Mouse (Mus musculus): Measurements from ENCODE around the gene Sema4b. TPM values are rescaled to one million over a fixed set of nuclear protein-coding genes. Genes with fewer than 3 reads are reported as not detected.

Sema4b gene
- polyA plus RNA-seq, 2 experiments, result 6.1 to 8.5 TPM

DNA sequence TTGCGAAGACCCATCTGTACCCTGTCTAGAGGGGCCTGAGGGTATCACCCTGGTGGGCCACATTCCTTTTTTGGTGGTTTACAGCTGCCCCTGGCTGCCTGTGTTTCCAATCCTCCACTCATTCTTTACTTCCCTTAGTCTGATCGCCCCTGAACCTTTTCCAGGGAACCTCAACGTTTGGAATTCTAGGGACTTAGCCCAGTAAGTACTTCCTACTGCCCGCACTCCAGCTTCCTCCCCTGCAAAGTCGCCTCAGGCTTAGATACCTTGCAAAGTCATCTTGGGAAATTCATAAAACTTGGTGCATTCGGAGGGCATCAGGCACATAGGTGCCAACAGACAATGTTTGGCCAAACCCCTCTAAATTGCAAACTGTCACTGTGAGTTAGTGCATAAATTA lies 12.6 kb downstream of the Sema4b start:
- TF ChIP-seq CTCF (IDR thresholded peaks at IDR 0.05; ENCODE audit: low read depth) (no peak), EP300 (IDR thresholded peaks at IDR 0.05; ENCODE audit: low read depth) (no peak)
- DNase-seq (ENCODE audit: low read depth in 3 of 3, low spot score in 3 of 3) (no peak), ATAC-seq (ENCODE audit: insufficient read depth) (no peak)
- no peaks in the 10 kb centered on the region for H3K27me3 ChIP-seq (ENCODE audit: control insufficient read depth, insufficient read depth, low read length)
- no peaks in the 10 kb centered on the region for H3K9me3 ChIP-seq (ENCODE audit: control insufficient read depth, low read length)
- H3K36me3 ChIP-seq (replicated peaks; ENCODE audit: control insufficient read depth, insufficient read depth, low read depth), result peaks cover 10% of the 10 kb centered on the region
- peak overlapping the region; percentile 83 for H3K27ac ChIP-seq
- H3K9ac ChIP-seq (replicated peaks), result peak overlapping the region; percentile 95
- peak overlapping the region; percentile 87 for H3K4me2 ChIP-seq (ENCODE audit: low read depth)
- 17% methylated on average over 6 of the region's 6 CpGs for WGBS (ENCODE audit: insufficient replicate concordance)
- peak overlapping the region; percentile 77 to 86 for H3K4me3 ChIP-seq (ENCODE audit: insufficient read depth in 1 of 2, low read depth in 2 of 2, low read length in 2 of 2)
- H3K4me1 ChIP-seq (replicated peaks; ENCODE audit: control insufficient read depth in 2 of 2, insufficient read depth in 2 of 2, low read length in 1 of 2), result peaks cover 76 to 80% of the 10 kb centered on the region in 2 experiments

DNA sequence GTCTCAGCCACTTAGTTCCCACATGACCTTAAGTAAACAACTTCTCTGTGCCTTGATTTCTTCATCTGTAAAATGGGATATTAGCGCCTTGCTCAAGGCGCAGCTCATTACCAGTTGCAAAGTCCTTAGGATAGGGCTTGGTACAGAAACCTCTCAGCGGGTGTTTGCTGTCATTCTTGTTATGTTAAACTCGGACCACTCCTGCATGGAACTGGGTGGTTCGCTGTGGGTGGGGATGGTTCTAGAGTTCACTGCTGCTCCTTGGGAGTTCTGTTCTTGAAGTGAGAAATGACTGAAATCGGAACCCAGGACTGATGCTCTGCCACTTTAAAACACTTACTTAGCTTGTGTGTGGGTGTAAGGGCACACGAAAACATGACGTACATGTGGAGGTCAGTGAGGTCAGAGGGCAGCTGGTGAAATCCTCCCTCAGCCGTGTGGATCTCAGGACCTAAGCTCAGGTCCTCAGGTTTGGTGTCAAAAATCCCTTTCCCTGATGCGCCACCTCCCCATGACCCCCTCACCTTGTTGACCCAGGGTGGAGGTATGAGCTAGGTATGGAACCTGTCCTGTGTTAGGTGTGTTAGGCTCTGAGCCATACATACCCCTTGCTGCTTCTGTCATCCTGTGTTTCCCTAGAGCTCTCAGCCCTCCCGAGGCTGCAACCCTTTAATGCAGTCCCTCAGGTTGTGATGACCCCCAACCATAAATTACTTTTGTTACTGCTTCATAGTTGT lies 13.4 kb downstream of the Sema4b start:
- peak overlapping the region; percentile 83 for H3K27ac ChIP-seq
- H3K9ac ChIP-seq (replicated peaks), result peak overlapping the region; percentile 95
- H3K4me3 ChIP-seq (ENCODE audit: insufficient read depth in 1 of 2, low read depth in 2 of 2, low read length in 2 of 2), result peak overlapping the region; percentile 77 to 86
- WGBS (ENCODE audit: insufficient replicate concordance), result 68% methylated on average over 11 of the region's 11 CpGs
- H3K27me3 ChIP-seq (ENCODE audit: control insufficient read depth, insufficient read depth, low read length), result no peaks in the 10 kb centered on the region
- DNase-seq (ENCODE audit: low read depth in 3 of 3, low spot score in 3 of 3) (no peak), ATAC-seq (ENCODE audit: insufficient read depth) (no peak)
- TF ChIP-seq EP300 (IDR thresholded peaks at IDR 0.05; ENCODE audit: low read depth), result no peak
- no peak for TF ChIP-seq CTCF (IDR thresholded peaks at IDR 0.05; ENCODE audit: low read depth)
- peaks cover 77 to 80% of the 10 kb centered on the region in 2 experiments for H3K4me1 ChIP-seq (replicated peaks; ENCODE audit: control insufficient read depth in 2 of 2, insufficient read depth in 2 of 2, low read length in 1 of 2)
- peaks cover 13% of the 10 kb centered on the region for H3K36me3 ChIP-seq (replicated peaks; ENCODE audit: control insufficient read depth, insufficient read depth, low read depth)
- H3K9me3 ChIP-seq (ENCODE audit: control insufficient read depth, low read length), result no peaks in the 10 kb centered on the region
- H3K4me2 ChIP-seq (ENCODE audit: low read depth), result peak overlapping the region; percentile 87

DNA sequence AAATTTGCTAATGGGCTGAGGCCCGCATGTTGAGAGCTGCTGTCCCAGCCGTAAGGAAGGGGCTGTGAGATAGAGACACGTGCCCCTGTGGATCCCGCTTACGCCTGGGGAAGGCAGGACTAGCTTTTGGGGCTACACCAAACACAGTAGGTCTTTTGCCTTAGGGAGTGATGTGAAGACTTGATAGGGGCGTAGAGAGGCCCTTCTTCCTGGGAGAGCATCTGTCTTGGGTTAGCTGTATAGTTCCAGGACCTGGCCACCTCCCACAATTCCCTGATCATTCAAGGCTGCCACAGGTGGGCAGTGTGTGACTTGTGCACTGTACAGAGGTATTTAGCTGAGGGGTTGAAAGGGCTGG lies 13.9 kb downstream of the Sema4b start:
- Histone ChIP-seq H3K4me2 (ENCODE audit: low read depth) (peak overlapping the region; percentile 87), H3K27me3 (ENCODE audit: control insufficient read depth, insufficient read depth, low read length) (no peaks in the 10 kb centered on the region), H3K4me1 (replicated peaks; ENCODE audit: control insufficient read depth in 2 of 2, insufficient read depth in 2 of 2, low read length in 1 of 2) (peaks cover 77 to 80% of the 10 kb centered on the region in 2 experiments), H3K9ac (replicated peaks) (peak overlapping the region; percentile 95), H3K9me3 (ENCODE audit: control insufficient read depth, low read length) (no peaks in the 10 kb centered on the region), H3K27ac (peak overlapping the region; percentile 83), H3K4me3 (ENCODE audit: insufficient read depth in 1 of 2, low read depth in 2 of 2, low read length in 2 of 2) (peak overlapping the region; percentile 77 to 86), H3K36me3 (replicated peaks; ENCODE audit: control insufficient read depth, insufficient read depth, low read depth) (peaks cover 13% of the 10 kb centered on the region)
- WGBS (ENCODE audit: insufficient replicate concordance), result 69% methylated on average over 6 of the region's 6 CpGs
- no peak for ATAC-seq (ENCODE audit: insufficient read depth)
- peak; percentile 24 for TF ChIP-seq CTCF (IDR thresholded peaks at IDR 0.05; ENCODE audit: low read depth)
- TF ChIP-seq EP300 (IDR thresholded peaks at IDR 0.05; ENCODE audit: low read depth), result no peak
- DNase-seq (ENCODE audit: low read depth in 3 of 3, low spot score in 3 of 3), result no peak

DNA sequence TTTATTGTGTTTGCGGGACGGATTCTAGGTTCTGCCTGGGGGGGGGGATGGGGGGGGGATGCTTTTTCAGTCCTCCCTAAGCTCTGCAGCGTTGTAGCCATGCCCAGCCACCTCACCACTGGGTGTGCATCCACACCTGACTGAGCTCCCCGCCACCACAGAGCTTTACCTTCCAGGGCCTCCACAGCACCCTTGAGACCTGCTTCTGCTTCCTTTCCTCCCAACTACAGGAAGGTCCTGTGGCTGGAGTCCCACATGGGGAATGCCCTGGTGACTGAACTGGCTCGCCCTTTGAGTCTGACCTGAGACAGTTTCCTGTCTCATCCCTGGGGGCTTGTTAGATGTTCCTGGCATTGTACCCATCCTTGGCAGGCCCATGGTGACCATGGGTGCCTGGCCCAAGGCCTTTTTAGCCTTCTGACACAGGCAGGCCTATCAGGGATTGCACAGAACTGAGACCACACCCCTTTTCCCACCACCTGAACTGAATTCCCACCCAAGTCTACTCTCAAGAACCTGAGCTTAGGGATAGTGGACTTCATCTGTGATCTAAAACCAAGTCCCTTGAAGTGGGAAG lies 14.4 kb downstream of the Sema4b start:
- Histone ChIP-seq H3K4me1 (replicated peaks; ENCODE audit: control insufficient read depth in 2 of 2, insufficient read depth in 2 of 2, low read length in 1 of 2) (peaks cover 77 to 82% of the 10 kb centered on the region in 2 experiments), H3K27me3 (ENCODE audit: control insufficient read depth, insufficient read depth, low read length) (no peaks in the 10 kb centered on the region), H3K36me3 (replicated peaks; ENCODE audit: control insufficient read depth, insufficient read depth, low read depth) (peaks cover 13% of the 10 kb centered on the region), H3K4me2 (ENCODE audit: low read depth) (peak overlapping the region; percentile 87), H3K9ac (replicated peaks) (peak overlapping the region; percentile 95), H3K9me3 (ENCODE audit: control insufficient read depth, low read length) (no peaks in the 10 kb centered on the region), H3K27ac (peak overlapping the region; percentile 83), H3K4me3 (ENCODE audit: insufficient read depth in 1 of 2, low read depth in 2 of 2, low read length in 2 of 2) (peak overlapping the region; percentile 11 to 77; a peak in 3 of 4 replicates)
- ATAC-seq (ENCODE audit: insufficient read depth) (no peak), DNase-seq (ENCODE audit: low read depth in 3 of 3, low spot score in 3 of 3) (no peak)
- TF ChIP-seq EP300 (IDR thresholded peaks at IDR 0.05; ENCODE audit: low read depth) (no peak), CTCF (IDR thresholded peaks at IDR 0.05; ENCODE audit: low read depth) (no peak)
- WGBS (ENCODE audit: insufficient replicate concordance), result 80% methylated on average over 5 of the region's 5 CpGs

DNA sequence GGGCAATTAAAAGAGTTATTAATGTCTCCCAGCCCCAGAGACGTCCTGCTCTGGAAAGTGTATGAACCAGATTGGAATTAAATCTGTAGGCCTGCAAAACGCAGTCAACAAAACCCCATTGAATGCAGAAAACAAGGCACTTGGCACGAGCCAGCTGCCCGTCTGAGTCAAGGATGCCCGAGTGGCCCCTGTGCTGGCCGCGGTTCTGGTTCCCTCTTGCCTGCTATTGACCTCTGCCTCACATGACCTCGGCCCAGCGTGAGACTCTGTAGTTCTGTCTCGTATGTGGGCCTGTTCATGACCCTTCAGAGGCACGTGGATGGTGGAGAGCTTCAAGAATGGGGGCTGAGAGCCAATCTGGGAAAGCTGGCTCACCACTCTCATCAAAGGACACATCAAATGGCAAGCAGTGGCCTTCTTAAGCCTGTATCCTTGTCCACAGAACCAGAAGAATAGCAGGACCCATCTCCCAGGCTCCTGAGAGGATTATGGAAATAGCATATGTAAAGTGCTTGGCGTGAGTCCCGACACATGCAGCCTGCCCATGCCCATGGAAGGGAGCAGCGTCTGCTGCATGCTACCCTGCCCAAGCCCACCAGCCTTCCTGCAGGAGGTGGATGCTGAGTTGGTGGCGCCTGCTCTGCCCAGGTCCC lies 15.4 kb downstream of the Sema4b start:
- H3K4me1 ChIP-seq (replicated peaks; ENCODE audit: control insufficient read depth in 2 of 2, insufficient read depth in 2 of 2, low read length in 1 of 2), result peaks cover 78 to 85% of the 10 kb centered on the region in 2 experiments
- H3K9ac ChIP-seq (replicated peaks), result no peak overlapping the region; the same call in 1 of the 2 replicates
- peaks cover 13% of the 10 kb centered on the region for H3K36me3 ChIP-seq (replicated peaks; ENCODE audit: control insufficient read depth, insufficient read depth, low read depth)
- H3K27me3 ChIP-seq (ENCODE audit: control insufficient read depth, insufficient read depth, low read length), result no peaks in the 10 kb centered on the region
- H3K4me2 ChIP-seq (ENCODE audit: low read depth), result peak overlapping the region; percentile 87
- no peak for ATAC-seq (ENCODE audit: insufficient read depth)
- no peaks in the 10 kb centered on the region for H3K9me3 ChIP-seq (ENCODE audit: control insufficient read depth, low read length)
- peak overlapping the region; percentile 9; the same call in 1 of the 2 replicates for H3K27ac ChIP-seq
- no peak for TF ChIP-seq EP300 (IDR thresholded peaks at IDR 0.05; ENCODE audit: low read depth)
- no peak for TF ChIP-seq CTCF (IDR thresholded peaks at IDR 0.05; ENCODE audit: low read depth)
- no peak overlapping the region for H3K4me3 ChIP-seq (ENCODE audit: insufficient read depth in 1 of 2, low read depth in 2 of 2, low read length in 2 of 2)
- 86% methylated on average over 15 of the region's 15 CpGs for WGBS (ENCODE audit: insufficient replicate concordance)
- DNase-seq (ENCODE audit: low read depth in 3 of 3, low spot score in 3 of 3), result no peak

Measured in liver, embryonic 14.5 days (tissue).